Mouse (Mus musculus) heart, adult 2 months (tissue): ENCODE measurements at regions not wholly inside any gene's neighbourhood (a gene's known extent, or its start where the extent isn't known, plus 50 kb on each side); places are given as distances from the start of the nearest gene placed in this dataset.

Experiments used
- DNase-seq, 2 experiments: peaks; one replicate each; pipeline ENCODE4 v3.0.0; 2021
- H3K27ac ChIP-seq: fragments of 200-600 bp; 2 replicates; pipeline ENCODE4 v1.8.1; 2022
- H3K27me3 ChIP-seq: fragments of 200-500 bp; 2 replicates; pipeline ENCODE4 v1.6.1; 2012; ENCODE audit warnings: mild to moderate bottlenecking, low read length, inconsistent platforms, mixed read lengths; ENCODE audit not compliant: control insufficient read depth, insufficient read depth
- H3K36me3 ChIP-seq: fragments of 200-500 bp; 2 replicates; pipeline ENCODE4 v1.6.1; 2012; ENCODE audit warnings: low read length, inconsistent platforms; ENCODE audit not compliant: control insufficient read depth, insufficient read depth
- H3K4me1 ChIP-seq: fragments of 200-500 bp; 2 replicates; pipeline ENCODE4 v1.6.1; 2011; ENCODE audit warnings: low read length; ENCODE audit not compliant: control insufficient read depth, insufficient read depth
- H3K4me3 ChIP-seq: fragments of 200-600 bp; 2 replicates; pipeline ENCODE4 v1.8.1; 2022
- H3K79me2 ChIP-seq: fragments of 200-500 bp; replicated peaks from 2 replicates; pipeline ENCODE4 v1.6.1; 2012; ENCODE audit warnings: mild to moderate bottlenecking, inconsistent platforms, low read length, moderate library complexity, mixed read lengths; ENCODE audit not compliant: control insufficient read depth, insufficient read depth
- H3K9ac ChIP-seq: fragments of 200-500 bp; 2 replicates; pipeline ENCODE4 v1.6.1; 2012; ENCODE audit warnings: low read depth, mild to moderate bottlenecking, control low read depth, inconsistent platforms, low read length, mixed read lengths
- CTCF ChIP-seq: fragments of 200-600 bp; IDR thresholded peaks from 2 replicates; pipeline ENCODE4 v1.8.1; 2022; ENCODE audit warnings: antibody characterized with exemption, mild to moderate bottlenecking, moderate library complexity
- EP300 ChIP-seq: fragments of 200-500 bp; IDR thresholded peaks from 2 replicates; pipeline ENCODE4 v1.6.1; 2011; ENCODE audit warnings: low read depth, low read length, control low read depth; ENCODE audit not compliant: insufficient read depth
- POLR2A ChIP-seq: fragments of 200-500 bp; IDR thresholded peaks from 2 replicates; pipeline ENCODE4 v1.6.1; 2011; ENCODE audit warnings: mild to moderate bottlenecking, low read depth, low read length, control low read depth; ENCODE audit not compliant: insufficient read depth
- WGBS: fragments of 180-500 bp; shearing (Covaris S2); methylation state at CpG from one replicate; pipeline ENCODE4 v1.1.7; 2018; 5-methylcytosine and 5-hydroxymethylcytosine counted together
- intact Hi-C: fragments of 180-260 bp; cut with DNase I; formaldehyde crosslinking; loops from one replicate; pipeline ENCODE4 v1.15.1; 2025

DNA sequence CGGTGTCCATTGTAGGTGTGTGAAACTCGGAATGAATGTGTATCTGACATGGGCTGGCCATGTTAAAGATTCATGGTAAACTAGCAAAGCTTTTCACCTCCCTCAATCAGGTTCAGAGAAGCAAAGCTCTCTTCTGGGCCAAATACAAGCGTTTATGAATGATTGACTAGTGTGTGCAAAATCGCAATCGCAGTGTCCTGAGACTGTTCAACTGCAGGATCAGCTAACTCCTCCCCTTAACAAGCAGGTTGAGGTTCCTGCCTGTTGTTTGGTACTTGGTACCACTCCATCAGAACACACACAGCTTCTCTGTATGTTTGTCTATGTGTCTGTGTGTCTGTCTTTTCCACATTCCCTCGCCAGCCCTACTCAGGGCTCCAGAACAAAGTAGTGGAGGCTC, 458.6 kb downstream of the Cd83 start:
- Histone ChIP-seq H3K36me3 (no peaks in the 10 kb centered on the region; the same call in 1 of the 2 replicates), H3K79me2 (no peaks in the 10 kb centered on the region), H3K4me3 (no peak overlapping the region), H3K27ac (no peak overlapping the region), H3K27me3 (no peaks in the 10 kb centered on the region), H3K9ac (no peak overlapping the region), H3K4me1 (peaks cover 4% of the 10 kb centered on the region)
- TF ChIP-seq EP300: no peak
- TF ChIP-seq POLR2A: no peak
- no peak for TF ChIP-seq CTCF
- intact Hi-C loops: no loop called here
- 93% methylated on average over 6 of the region's 6 CpGs for WGBS
- no peak for DNase-seq

- WGBS: 69% methylated on average over 7 of the region's 7 CpGs
- Histone ChIP-seq H3K9ac (no peak overlapping the region), H3K4me3 (no peak overlapping the region), H3K4me1 (peaks cover 4% of the 10 kb centered on the region), H3K79me2 (no peaks in the 10 kb centered on the region), H3K36me3 (peaks cover 2% of the 10 kb centered on the region; the same call in 1 of the 2 replicates), H3K27ac (peak overlapping the region; percentile 72), H3K27me3 (no peaks in the 10 kb centered on the region)
- DNase-seq: no peak
- TF ChIP-seq EP300 (no peak), CTCF (no peak), POLR2A (no peak)
- intact Hi-C loops: no loop called here
Measured at GRCm38 (mm10) chr13:44246714-44247251, 462.2 kb downstream of the Cd83 start.

GRCm38 (mm10) chr13:44247861-44248260, 463.3 kb downstream of the Cd83 start:
- WGBS: 64% methylated on average over 11 of the region's 11 CpGs
- DNase-seq: peak in 1 of 2 experiments; percentile 43
- H3K27ac ChIP-seq: peak overlapping the region; percentile 72
- intact Hi-C loops: no loop called here
- H3K79me2 ChIP-seq: no peaks in the 10 kb centered on the region
- peaks cover 4% of the 10 kb centered on the region for H3K4me1 ChIP-seq
- peaks cover 2% of the 10 kb centered on the region; the same call in 1 of the 2 replicates for H3K36me3 ChIP-seq
- H3K27me3 ChIP-seq: no peaks in the 10 kb centered on the region
- H3K4me3 ChIP-seq: no peak overlapping the region
- no peak overlapping the region for H3K9ac ChIP-seq
- TF ChIP-seq POLR2A (no peak), CTCF (no peak), EP300 (no peak)

- Histone ChIP-seq H3K36me3 (peaks cover 2% of the 10 kb centered on the region; the same call in 1 of the 2 replicates), H3K4me3 (no peak overlapping the region), H3K4me1 (peaks cover 4% of the 10 kb centered on the region), H3K79me2 (no peaks in the 10 kb centered on the region), H3K9ac (peak overlapping the region; percentile 11; the same call in 1 of the 2 replicates), H3K27me3 (no peaks in the 10 kb centered on the region), H3K27ac (peak overlapping the region; percentile 72)
- intact Hi-C loops: no loop called here
- TF ChIP-seq CTCF (peak; percentile 31), EP300 (no peak), POLR2A (no peak)
- peak in 1 of 2 experiments; percentile 65 for DNase-seq
- 8% methylated on average over 8 of the region's 8 CpGs for WGBS
Measured at GRCm38 (mm10) chr13:44248401-44248800, 463.8 kb downstream of the Cd83 start.

- Histone ChIP-seq H3K79me2 (no peaks in the 10 kb centered on the region), H3K27me3 (no peaks in the 10 kb centered on the region), H3K4me1 (peaks cover 4% of the 10 kb centered on the region), H3K36me3 (peaks cover 2% of the 10 kb centered on the region; the same call in 1 of the 2 replicates), H3K9ac (no peak overlapping the region), H3K4me3 (no peak overlapping the region), H3K27ac (peak overlapping the region; percentile 72)
- TF ChIP-seq EP300: no peak
- 88% methylated on average over 2 of the region's 2 CpGs for WGBS
- DNase-seq: no peak
- intact Hi-C loops: no loop called here
Measured at GRCm38 (mm10) chr13:44249119-44249518, 464.5 kb downstream of the Cd83 start.

DNA sequence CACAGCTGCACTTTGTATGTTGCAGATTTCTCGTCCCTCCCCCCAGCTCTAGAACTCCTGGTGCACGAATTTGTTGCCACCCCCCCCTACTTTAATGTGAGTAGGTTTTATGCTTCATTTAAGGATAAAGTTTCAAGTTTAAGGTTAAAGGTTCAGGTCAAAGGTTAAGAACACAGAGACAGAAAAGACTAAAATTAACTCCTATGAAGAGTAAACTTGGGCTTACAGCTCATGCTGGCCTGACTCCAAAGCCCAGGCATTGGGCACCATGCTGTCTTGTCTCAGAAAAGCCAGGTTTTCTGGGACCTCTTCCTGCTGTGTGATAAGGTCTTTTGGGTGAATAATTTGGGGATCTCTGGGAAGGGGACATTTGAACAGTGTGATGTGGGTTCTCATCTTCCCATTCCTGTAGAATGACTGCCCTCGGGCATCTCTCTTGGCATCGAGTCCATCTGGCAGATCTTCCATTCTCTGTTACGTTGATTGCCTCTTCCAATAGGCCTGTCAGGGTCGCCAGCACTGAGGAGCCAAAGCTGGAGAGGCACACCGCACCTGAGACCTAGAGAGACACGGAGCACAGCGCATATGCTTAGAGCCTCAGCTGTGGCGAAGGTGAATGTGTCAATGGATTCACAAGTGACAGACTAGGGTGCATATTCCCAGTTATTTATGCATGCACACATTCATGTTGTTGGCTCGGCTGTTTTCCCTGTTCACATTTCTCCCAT, 466.1 kb downstream of the Cd83 start:
- intact Hi-C loops: no loop called here
- Histone ChIP-seq H3K4me1 (peaks cover 4% of the 10 kb centered on the region), H3K9ac (no peak overlapping the region), H3K27ac (no peak overlapping the region), H3K27me3 (no peaks in the 10 kb centered on the region), H3K4me3 (no peak overlapping the region), H3K36me3 (peaks cover 2% of the 10 kb centered on the region; the same call in 1 of the 2 replicates), H3K79me2 (no peaks in the 10 kb centered on the region)
- no peak for DNase-seq
- no peak for TF ChIP-seq CTCF
- TF ChIP-seq POLR2A: no peak
- no peak for TF ChIP-seq EP300
- WGBS: 92% methylated on average over 11 of the region's 11 CpGs
